Mouse (Mus musculus): ENCODE measurements around the gene Jarid2. TPM values are rescaled to one million over a fixed set of nuclear protein-coding genes. Genes with fewer than 3 reads are reported as not detected.

The Jarid2 gene
- polyA plus RNA-seq (2014; fragmentation: Nextera tagmentation; extraction: Ambion mirVana) = 26.5 and 27.3 TPM in 2 replicates

DNA sequence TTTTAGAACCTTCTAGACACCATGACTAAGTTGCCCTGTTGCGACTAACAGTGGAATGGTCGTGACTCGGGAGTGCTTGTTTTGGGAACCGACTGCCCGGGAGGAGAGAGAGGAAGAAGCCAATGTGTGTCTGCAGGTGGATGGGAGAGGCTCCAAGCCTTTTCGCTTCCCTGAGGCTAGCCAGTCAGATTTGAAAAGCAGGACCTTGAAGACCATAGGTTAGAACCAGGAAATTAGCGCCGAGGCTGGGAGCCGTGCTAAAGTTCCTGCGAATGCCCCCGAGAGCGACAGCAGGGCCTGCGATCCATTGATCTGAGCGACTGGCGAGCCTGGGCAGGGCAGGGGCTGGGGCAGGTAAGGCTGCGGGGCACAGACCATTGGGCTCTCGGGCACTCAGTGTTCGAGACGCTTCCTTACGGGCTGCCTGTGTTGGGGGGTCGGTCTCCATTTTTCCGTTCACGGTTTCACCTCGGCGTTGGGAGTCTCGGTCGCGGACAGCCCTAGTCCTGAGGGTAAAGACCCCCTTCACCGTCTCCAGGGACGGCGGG lies at the start of gene Jarid2:
TSS of gene Jarid2 (plus strand) at position 51 of the 548 bp plus-strand sequence.
- no peak for ATAC-seq (ENCODE audit: insufficient number of reproducible peaks, insufficient read depth, low FRiP score, low read depth)
- Histone ChIP-seq H3K36me3 (ENCODE audit: control insufficient read depth, insufficient read depth, low read length) (no peaks in the 10 kb centered on the region), H3K27ac (ENCODE audit: low read length) (peak within 1 kb of the TSS; percentile 82), H3K9ac (replicated peaks; ENCODE audit: low read depth, low read length) (peak within 1 kb of the TSS; percentile 87), H3K4me1 (ENCODE audit: control insufficient read depth, insufficient read depth, low read length) (peaks cover 2% of the 10 kb centered on the region; the same call in 1 of the 2 replicates), H3K27me3 (ENCODE audit: control insufficient read depth, insufficient read depth, low read length) (no peaks in the 10 kb centered on the region), H3K9me3 (ENCODE audit: control insufficient read depth, low read depth, low read length) (no peaks in the 10 kb centered on the region), H3K4me2 (replicated peaks; ENCODE audit: low read depth, low read length) (peak within 1 kb of the TSS; percentile 93), H3K4me3 (ENCODE audit: low read depth, low read length) (peak within 1 kb of the TSS; percentile 70)
- WGBS = 2% methylated on average over 31 of the region's 31 CpGs

DNA sequence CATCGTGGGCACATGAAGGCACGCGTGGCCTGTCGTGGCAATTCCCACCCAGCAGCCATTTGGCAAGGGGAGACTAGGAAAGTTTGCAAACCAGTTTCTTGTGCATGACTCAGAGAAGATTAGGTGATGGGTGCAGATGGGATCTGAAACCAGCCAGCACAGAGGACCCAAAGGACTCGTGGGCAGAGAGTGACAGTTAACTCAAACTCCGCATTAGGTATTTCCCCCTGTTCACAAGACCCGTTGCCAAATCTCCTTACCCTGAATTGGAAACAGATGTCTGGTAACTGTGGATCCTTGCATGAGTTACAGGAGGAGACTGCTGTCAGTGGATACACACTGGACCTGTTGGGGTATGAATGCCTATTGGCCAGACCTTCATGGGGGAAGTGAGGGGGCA lies 48.2 kb upstream of the Jarid2 start:
- no peaks in the 10 kb centered on the region for H3K9me3 ChIP-seq (ENCODE audit: control insufficient read depth, low read depth, low read length)
- no peak overlapping the region for H3K9ac ChIP-seq (replicated peaks; ENCODE audit: low read depth, low read length)
- no peak overlapping the region for H3K27ac ChIP-seq (ENCODE audit: low read length)
- 0 out of 2 replicates have a peak, but pooled peaks cover 2% of the 10 kb centered on the region for H3K4me1 ChIP-seq (ENCODE audit: control insufficient read depth, insufficient read depth, low read length)
- no peak for ATAC-seq (ENCODE audit: insufficient number of reproducible peaks, insufficient read depth, low FRiP score, low read depth)
- no peaks in the 10 kb centered on the region for H3K27me3 ChIP-seq (ENCODE audit: control insufficient read depth, insufficient read depth, low read length)
- no peak overlapping the region for H3K4me3 ChIP-seq (ENCODE audit: low read depth, low read length)
- H3K36me3 ChIP-seq (ENCODE audit: control insufficient read depth, insufficient read depth, low read length) = no peaks in the 10 kb centered on the region
- 84% methylated on average over 7 of the region's 7 CpGs for WGBS
- H3K4me2 ChIP-seq (replicated peaks; ENCODE audit: low read depth, low read length) = no peak overlapping the region

- H3K4me1 ChIP-seq (ENCODE audit: control insufficient read depth, insufficient read depth, low read length) = no peaks in the 10 kb centered on the region
- no peaks in the 10 kb centered on the region for H3K27me3 ChIP-seq (ENCODE audit: control insufficient read depth, insufficient read depth, low read length)
- 51% methylated on average over 3 of the region's 3 CpGs for WGBS
- no peak overlapping the region for H3K9ac ChIP-seq (replicated peaks; ENCODE audit: low read depth, low read length)
- no peak for ATAC-seq (ENCODE audit: insufficient number of reproducible peaks, insufficient read depth, low FRiP score, low read depth)
- no peaks in the 10 kb centered on the region for H3K36me3 ChIP-seq (ENCODE audit: control insufficient read depth, insufficient read depth, low read length)
- no peaks in the 10 kb centered on the region for H3K9me3 ChIP-seq (ENCODE audit: control insufficient read depth, low read depth, low read length)
- H3K4me2 ChIP-seq (replicated peaks; ENCODE audit: low read depth, low read length) = no peak overlapping the region
- H3K27ac ChIP-seq (ENCODE audit: low read length) = no peak overlapping the region
- no peak overlapping the region for H3K4me3 ChIP-seq (ENCODE audit: low read depth, low read length)
These were observed 41.1 kb upstream of the Jarid2 start for GRCm38 (mm10) chr13:44688140-44688539.

GRCm38 (mm10) chr13:44697628-44698027 lies 31.6 kb upstream of the Jarid2 start:
- 84% methylated on average over 10 of the region's 10 CpGs for WGBS

DNA sequence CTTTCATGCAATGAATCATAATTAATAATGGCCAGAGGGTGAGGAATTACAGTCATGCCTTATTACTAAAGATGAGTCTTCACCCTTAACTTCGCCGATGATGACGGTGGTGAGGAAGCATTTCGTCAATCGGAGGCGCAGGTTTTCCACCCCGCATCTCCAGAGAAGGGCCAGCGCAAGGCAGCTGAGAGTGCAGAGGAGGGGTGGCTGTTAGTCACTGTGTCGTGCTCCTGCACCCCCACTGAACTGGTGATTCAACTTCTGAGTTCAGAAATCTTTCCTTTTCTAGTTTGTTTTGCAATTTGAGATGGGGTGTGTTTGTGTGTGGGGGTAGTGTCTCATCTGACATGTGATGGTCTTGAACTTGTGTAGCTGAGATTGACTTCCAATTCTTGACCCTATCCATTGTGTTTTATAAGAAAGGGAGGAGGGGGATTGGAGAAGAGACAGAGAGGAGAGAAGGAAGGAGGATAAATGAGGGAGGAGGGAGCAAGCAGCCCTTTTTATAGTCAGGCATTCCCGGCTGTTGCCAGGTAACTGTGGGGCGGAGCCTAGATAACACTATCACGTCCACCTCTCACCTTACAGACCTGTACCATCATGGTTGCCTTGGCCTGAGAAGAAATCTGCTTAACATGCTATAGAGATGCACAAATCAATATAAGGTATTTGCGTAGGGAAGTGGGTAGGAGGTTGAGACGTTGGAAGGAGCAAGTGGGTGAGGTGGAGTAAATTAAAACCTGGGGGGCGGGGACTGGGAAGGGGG lies 25.1 kb upstream of the Jarid2 start:
- 81% methylated on average over 15 of the region's 15 CpGs for WGBS
- H3K27ac ChIP-seq (ENCODE audit: low read length) = no peak overlapping the region
- no peak overlapping the region for H3K4me3 ChIP-seq (ENCODE audit: low read depth, low read length)
- H3K9ac ChIP-seq (replicated peaks; ENCODE audit: low read depth, low read length) = no peak overlapping the region
- no peaks in the 10 kb centered on the region for H3K27me3 ChIP-seq (ENCODE audit: control insufficient read depth, insufficient read depth, low read length)
- H3K4me2 ChIP-seq (replicated peaks; ENCODE audit: low read depth, low read length) = no peak overlapping the region
- H3K9me3 ChIP-seq (ENCODE audit: control insufficient read depth, low read depth, low read length) = no peaks in the 10 kb centered on the region
- H3K4me1 ChIP-seq (ENCODE audit: control insufficient read depth, insufficient read depth, low read length) = no peaks in the 10 kb centered on the region
- H3K36me3 ChIP-seq (ENCODE audit: control insufficient read depth, insufficient read depth, low read length) = no peaks in the 10 kb centered on the region
- no peak for ATAC-seq (ENCODE audit: insufficient number of reproducible peaks, insufficient read depth, low FRiP score, low read depth)

More at GRCm38 (mm10) chr13:44697628-44698027, 31.6 kb upstream of the Jarid2 start:
- Histone ChIP-seq H3K9me3 (ENCODE audit: control insufficient read depth, low read depth, low read length) (no peaks in the 10 kb centered on the region), H3K36me3 (ENCODE audit: control insufficient read depth, insufficient read depth, low read length) (no peaks in the 10 kb centered on the region), H3K4me2 (replicated peaks; ENCODE audit: low read depth, low read length) (no peak overlapping the region), H3K4me3 (ENCODE audit: low read depth, low read length) (no peak overlapping the region), H3K27ac (ENCODE audit: low read length) (no peak overlapping the region), H3K27me3 (ENCODE audit: control insufficient read depth, insufficient read depth, low read length) (no peaks in the 10 kb centered on the region), H3K9ac (replicated peaks; ENCODE audit: low read depth, low read length) (no peak overlapping the region), H3K4me1 (ENCODE audit: control insufficient read depth, insufficient read depth, low read length) (no peaks in the 10 kb centered on the region)
- no peak for ATAC-seq (ENCODE audit: insufficient number of reproducible peaks, insufficient read depth, low FRiP score, low read depth)

DNA sequence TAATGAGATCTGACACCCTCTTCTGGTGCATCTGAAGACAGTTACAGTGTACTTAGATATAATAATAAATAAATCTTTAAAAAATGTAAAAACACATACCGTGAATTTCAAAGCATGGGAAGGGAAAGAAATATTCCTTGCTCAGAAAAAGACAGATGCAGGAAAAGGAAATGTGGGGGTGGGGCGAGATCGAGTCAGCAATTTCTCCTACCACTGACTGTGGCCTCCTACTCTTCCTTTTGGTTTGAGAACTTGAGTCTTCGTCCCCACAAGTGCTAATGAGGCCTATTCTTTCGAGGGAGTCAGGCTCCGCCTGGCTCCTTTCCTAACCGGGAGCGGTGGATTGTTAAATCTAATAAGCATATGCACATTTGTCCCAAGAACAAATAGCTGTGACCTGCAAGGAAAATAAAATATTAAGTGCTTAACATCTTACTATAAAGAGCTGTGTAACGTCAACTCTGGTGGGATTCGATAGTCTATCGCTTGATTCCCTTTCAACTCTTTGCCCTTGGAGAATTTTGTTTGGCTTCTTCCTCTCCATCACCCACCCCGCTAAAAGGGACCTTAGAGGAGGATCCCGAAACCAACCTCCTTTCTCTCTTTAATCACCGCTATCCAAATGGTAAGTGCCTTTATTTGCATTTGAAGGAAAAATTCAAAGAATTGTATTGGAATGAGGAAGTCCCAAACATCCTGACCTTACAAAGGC lies 24.1 kb upstream of the Jarid2 start:
- ATAC-seq (ENCODE audit: insufficient number of reproducible peaks, insufficient read depth, low FRiP score, low read depth) = no peak
- 53% methylated on average over 14 of the region's 14 CpGs for WGBS
- H3K9ac ChIP-seq (replicated peaks; ENCODE audit: low read depth, low read length) = no peak overlapping the region
- H3K4me1 ChIP-seq (ENCODE audit: control insufficient read depth, insufficient read depth, low read length) = no peaks in the 10 kb centered on the region
- no peaks in the 10 kb centered on the region for H3K36me3 ChIP-seq (ENCODE audit: control insufficient read depth, insufficient read depth, low read length)
- H3K9me3 ChIP-seq (ENCODE audit: control insufficient read depth, low read depth, low read length) = no peaks in the 10 kb centered on the region
- H3K4me3 ChIP-seq (ENCODE audit: low read depth, low read length) = no peak overlapping the region
- no peak overlapping the region for H3K27ac ChIP-seq (ENCODE audit: low read length)
- no peaks in the 10 kb centered on the region for H3K27me3 ChIP-seq (ENCODE audit: control insufficient read depth, insufficient read depth, low read length)
- H3K4me2 ChIP-seq (replicated peaks; ENCODE audit: low read depth, low read length) = no peak overlapping the region

GRCm38 (mm10) chr13:44705743-44706044 lies 23.6 kb upstream of the Jarid2 start:
- Histone ChIP-seq H3K27me3 (ENCODE audit: control insufficient read depth, insufficient read depth, low read length) (no peaks in the 10 kb centered on the region), H3K9ac (replicated peaks; ENCODE audit: low read depth, low read length) (no peak overlapping the region), H3K4me3 (ENCODE audit: low read depth, low read length) (no peak overlapping the region), H3K4me1 (ENCODE audit: control insufficient read depth, insufficient read depth, low read length) (no peaks in the 10 kb centered on the region), H3K27ac (ENCODE audit: low read length) (no peak overlapping the region), H3K36me3 (ENCODE audit: control insufficient read depth, insufficient read depth, low read length) (no peaks in the 10 kb centered on the region), H3K4me2 (replicated peaks; ENCODE audit: low read depth, low read length) (no peak overlapping the region), H3K9me3 (ENCODE audit: control insufficient read depth, low read depth, low read length) (no peaks in the 10 kb centered on the region)
- no peak for ATAC-seq (ENCODE audit: insufficient number of reproducible peaks, insufficient read depth, low FRiP score, low read depth)
- WGBS = 75% methylated on average over 7 of the region's 7 CpGs

GRCm38 (mm10) chr13:44706206-44706915 lies 22.9 kb upstream of the Jarid2 start:
- 79% methylated on average over 10 of the region's 10 CpGs for WGBS
- Histone ChIP-seq H3K9me3 (ENCODE audit: control insufficient read depth, low read depth, low read length) (no peaks in the 10 kb centered on the region), H3K4me2 (replicated peaks; ENCODE audit: low read depth, low read length) (no peak overlapping the region), H3K9ac (replicated peaks; ENCODE audit: low read depth, low read length) (no peak overlapping the region), H3K4me1 (ENCODE audit: control insufficient read depth, insufficient read depth, low read length) (no peaks in the 10 kb centered on the region), H3K4me3 (ENCODE audit: low read depth, low read length) (no peak overlapping the region), H3K27ac (ENCODE audit: low read length) (no peak overlapping the region), H3K27me3 (ENCODE audit: control insufficient read depth, insufficient read depth, low read length) (no peaks in the 10 kb centered on the region), H3K36me3 (ENCODE audit: control insufficient read depth, insufficient read depth, low read length) (no peaks in the 10 kb centered on the region)
- no peak for ATAC-seq (ENCODE audit: insufficient number of reproducible peaks, insufficient read depth, low FRiP score, low read depth)
